Mouse (Mus musculus) 3T3-L1 (cell line): ENCODE measurements around the gene Gm44.
A peak's percentile ranks its signal among the peaks of the same experiment; 100 is the strongest.
"Not testable (repeated sequence)": the region's sequence is repeated elsewhere in the genome, so short reads cannot be mapped to it uniquely, and the experiment has no call there.

ENCODE experiments used
- DNase-seq: peaks from one replicate; pipeline ENCODE4 v3.0.0-alpha.2; 2015; ENCODE audit warnings: low read depth, low spot score

The Gm44 gene

GRCm38 (mm10) chrX:90891842-90892241 lies at the start of gene Gm44:
Gm44 (plus strand) TSS chrX:90892142.
- no peak for DNase-seq

- DNase-seq = peak; percentile 22
Measured at GRCm38 (mm10) chrX:90927989-90928388, 36.0 kb downstream of the Gm44 start.

GRCm38 (mm10) chrX:90938211-90938610 lies 46.3 kb downstream of the Gm44 start:
- not testable (repeated sequence) for DNase-seq
